Mouse (Mus musculus) limb, embryonic 15.5 days (tissue): Measurements from ENCODE around the gene Raf1. TPM values are rescaled to one million over a fixed set of nuclear protein-coding genes. Genes with fewer than 3 reads are reported as not detected.

ENCODE experiments used
- ATAC-seq: fragments of 200-750 bp; cut with Nextera tagmentation; 2 replicates; pipeline ENCODE4 v1.8.0; 2017; ENCODE audit warnings: low read depth, moderate TSS enrichment; ENCODE audit not compliant: insufficient number of reproducible peaks, low FRiP score, low TSS enrichment
- H3K27ac ChIP-seq: fragments of 300-500 bp; sonication (generic); 2 replicates; pipeline ENCODE4 v1.5.1; 2015; ENCODE audit warnings: moderate library complexity, mild to moderate bottlenecking, inconsistent platforms
- H3K27me3 ChIP-seq: fragments of 300-500 bp; sonication (generic); 2 replicates; pipeline ENCODE4 v1.6.1; 2015; ENCODE audit warnings: inconsistent platforms
- H3K36me3 ChIP-seq: fragments of 300-500 bp; sonication (generic); 2 replicates; pipeline ENCODE4 v1.6.1; 2015; ENCODE audit warnings: inconsistent platforms
- H3K4me1 ChIP-seq: fragments of 300-500 bp; sonication (generic); 2 replicates; pipeline ENCODE4 v1.6.1; 2015; ENCODE audit warnings: inconsistent platforms
- H3K4me2 ChIP-seq: fragments of 300-500 bp; sonication (generic); 2 replicates; pipeline ENCODE4 v1.6.1; 2015; ENCODE audit warnings: mild to moderate bottlenecking, inconsistent platforms
- H3K4me3 ChIP-seq: fragments of 300-500 bp; sonication (generic); 2 replicates; pipeline ENCODE4 v1.5.1; 2015; ENCODE audit warnings: mild to moderate bottlenecking, inconsistent platforms
- H3K9ac ChIP-seq: fragments of 300-500 bp; sonication (generic); 2 replicates; pipeline ENCODE4 v1.6.1; 2015; ENCODE audit warnings: inconsistent platforms
- H3K9me3 ChIP-seq: fragments of 300-500 bp; sonication (generic); 2 replicates; pipeline ENCODE4 v1.6.1; 2016; ENCODE audit warnings: inconsistent platforms
- WGBS: fragments of 180-500 bp; shearing (Covaris S2); methylation state at CpG from one replicate; pipeline ENCODE4 v1.1.7; 2015; 5-methylcytosine and 5-hydroxymethylcytosine counted together
- polyA plus RNA-seq: library from polyadenylated mRNA; unstranded; fragments of >200 nt; fragmentation: Nextera tagmentation; extraction: Ambion mirVana; gene quantifications from 2 replicates; pipeline ENCODE4 v1.2.1, GENCODE M21; 2015

Raf1 gene
- polyA plus RNA-seq: 79.5 and 87.3 TPM in 2 replicates

DNA sequence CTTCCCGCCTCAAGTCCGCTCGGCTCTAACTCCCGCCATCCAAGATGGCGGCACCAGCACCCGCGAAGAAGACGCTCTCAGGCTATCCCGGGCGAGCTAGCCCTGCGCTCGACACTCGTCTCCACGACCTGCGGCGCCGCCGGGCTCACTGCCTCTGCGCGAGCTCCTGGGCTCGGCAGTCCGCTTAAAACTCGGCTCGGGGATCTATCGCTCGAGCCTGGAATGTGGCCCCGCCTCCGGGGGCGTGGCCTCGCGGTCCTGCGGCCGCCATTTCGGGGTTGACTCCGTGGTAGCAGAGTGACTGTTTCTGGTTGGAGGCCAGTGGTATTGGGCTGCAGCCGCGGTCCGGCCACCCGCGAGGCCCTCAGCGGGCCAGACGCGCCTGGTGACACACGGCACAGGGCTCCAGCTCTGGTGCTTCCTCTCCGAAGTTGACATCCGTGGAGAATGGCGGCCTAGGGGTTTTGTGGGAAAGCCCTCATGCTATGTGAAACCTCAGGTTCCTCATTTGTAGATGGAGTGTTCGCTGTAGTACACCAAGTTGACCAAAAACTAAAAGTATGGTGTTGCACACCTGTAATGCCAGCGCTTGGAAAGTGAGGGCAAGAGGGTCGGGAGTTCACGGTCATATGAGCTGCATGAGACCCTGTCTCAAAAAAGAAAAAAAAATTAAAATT lies at the start of gene Raf1:
Gene Raf1 (minus strand): TSS at position 184 of the 677 bp plus-strand sequence.
- peak within 1 kb of the TSS; percentile 100 for H3K9ac ChIP-seq
- WGBS: under 1% methylated on average over 51 of the region's 51 CpGs
- no peaks in the 10 kb centered on the region for H3K9me3 ChIP-seq
- peak within 1 kb of the TSS; percentile 99 for H3K27ac ChIP-seq
- ATAC-seq: peak; percentile 99
- H3K4me3 ChIP-seq: peak within 1 kb of the TSS; percentile 99
- H3K4me2 ChIP-seq: peak within 1 kb of the TSS; percentile 79
- peaks cover 12% of the 10 kb centered on the region for H3K4me1 ChIP-seq
- no peaks in the 10 kb centered on the region for H3K36me3 ChIP-seq
- H3K27me3 ChIP-seq: no peaks in the 10 kb centered on the region

DNA sequence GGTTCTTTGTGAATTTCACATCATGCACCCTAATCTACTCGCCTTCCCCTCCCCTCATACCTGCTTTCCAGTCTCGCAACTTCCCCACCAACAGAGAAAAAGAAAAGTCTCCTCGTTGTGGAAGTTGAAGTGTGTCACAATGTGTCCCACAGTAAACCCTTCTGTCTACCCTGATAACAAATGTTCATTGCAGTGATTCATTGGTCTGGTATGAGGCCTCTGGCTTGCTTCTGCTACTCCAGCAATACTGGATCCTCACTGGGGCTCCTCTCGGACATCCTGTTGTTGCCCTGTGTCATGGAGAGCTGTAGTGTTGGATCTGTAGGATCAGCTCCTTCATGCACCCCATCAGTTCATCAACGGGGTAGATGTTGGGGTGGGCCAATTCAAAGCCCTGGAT lies 45.8 kb upstream of the Raf1 start:
- 72% methylated on average over 5 of the region's 5 CpGs for WGBS
- no peak for ATAC-seq
- no peaks in the 10 kb centered on the region for H3K27me3 ChIP-seq

GRCm38 (mm10) chr6:115717715-115718558 lies 41.5 kb upstream of the Raf1 start:
- H3K9ac ChIP-seq: no peak overlapping the region
- no peak overlapping the region for H3K27ac ChIP-seq
- peaks cover 13% of the 10 kb centered on the region for H3K4me1 ChIP-seq
- H3K27me3 ChIP-seq: no peaks in the 10 kb centered on the region
- H3K36me3 ChIP-seq: no peaks in the 10 kb centered on the region
- H3K4me3 ChIP-seq: peak overlapping the region; percentile 10
- WGBS: 2% methylated on average over 15 of the region's 15 CpGs
- no peaks in the 10 kb centered on the region for H3K9me3 ChIP-seq
- ATAC-seq: peak; percentile 69
- H3K4me2 ChIP-seq: peak overlapping the region; percentile 34

More for the DNA sequence above, 45.8 kb upstream of the Raf1 start:
- no peak overlapping the region for H3K4me3 ChIP-seq
- no peak overlapping the region for H3K27ac ChIP-seq
- H3K4me1 ChIP-seq: peaks cover 10% of the 10 kb centered on the region
- no peaks in the 10 kb centered on the region for H3K36me3 ChIP-seq
- H3K9ac ChIP-seq: no peak overlapping the region
- no peaks in the 10 kb centered on the region for H3K9me3 ChIP-seq
- no peak overlapping the region for H3K4me2 ChIP-seq

DNA sequence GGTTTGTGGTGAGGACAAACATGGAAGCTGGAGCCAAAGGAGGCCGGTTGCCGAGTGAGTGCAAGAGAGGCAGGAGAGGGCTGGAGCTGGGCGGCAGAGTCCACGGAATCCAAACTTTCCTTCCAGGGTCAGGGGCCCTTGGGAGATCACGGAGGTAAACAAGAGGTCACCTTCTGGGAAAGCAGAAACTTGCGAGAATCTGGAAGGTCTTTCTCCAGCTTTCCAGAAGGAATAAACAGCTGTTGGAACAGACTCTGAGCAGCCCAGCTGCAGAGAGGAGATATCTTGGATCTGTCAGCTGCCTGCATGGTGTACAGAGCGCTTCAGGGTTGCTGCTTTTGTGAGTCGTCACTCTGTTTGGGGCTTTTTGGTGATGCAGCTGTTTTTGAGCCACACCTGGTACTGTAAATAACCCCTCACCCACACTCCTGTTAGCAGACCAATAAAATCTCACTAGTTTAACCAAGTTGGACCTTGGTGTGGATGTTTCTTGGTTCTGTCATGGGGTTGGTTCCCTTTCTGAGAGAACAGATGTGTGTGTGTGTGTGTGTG lies 40.7 kb upstream of the Raf1 start:
- H3K27me3 ChIP-seq: no peaks in the 10 kb centered on the region
- no peak overlapping the region for H3K9ac ChIP-seq
- 10% methylated on average over 8 of the region's 8 CpGs for WGBS

DNA sequence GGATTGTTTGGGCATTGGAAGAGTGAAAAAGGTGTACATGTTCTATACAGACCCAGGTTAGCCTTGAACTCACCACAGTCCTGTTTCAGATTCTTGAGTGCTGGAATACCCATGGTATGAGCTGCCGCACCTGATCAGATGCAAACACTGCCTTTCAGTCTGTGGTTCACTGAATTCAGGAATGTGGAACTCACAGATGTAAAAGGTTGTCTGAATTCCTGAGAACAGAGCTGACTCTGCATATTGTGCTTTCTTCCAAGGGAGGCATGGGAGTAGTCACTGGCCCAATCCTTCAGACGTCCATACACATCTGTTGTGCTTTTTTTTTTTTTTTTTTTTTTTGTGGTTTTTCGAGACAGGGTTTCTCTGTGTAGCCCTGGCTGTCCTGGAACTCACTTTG lies 34.8 kb upstream of the Raf1 start:
- Histone ChIP-seq H3K9ac (no peak overlapping the region), H3K36me3 (no peaks in the 10 kb centered on the region), H3K4me3 (no peak overlapping the region), H3K4me2 (no peak overlapping the region), H3K9me3 (no peaks in the 10 kb centered on the region), H3K27ac (no peak overlapping the region), H3K27me3 (no peaks in the 10 kb centered on the region), H3K4me1 (no peaks in the 10 kb centered on the region)
- no peak for ATAC-seq
- WGBS: 71% methylated on average over 3 of the region's 3 CpGs

More for the DNA sequence above, 40.7 kb upstream of the Raf1 start:
- Histone ChIP-seq H3K36me3 (no peaks in the 10 kb centered on the region), H3K4me1 (peaks cover 13% of the 10 kb centered on the region), H3K27ac (peak overlapping the region; percentile 35; the same call in 1 of the 2 replicates), H3K4me3 (no peak overlapping the region), H3K9me3 (no peaks in the 10 kb centered on the region), H3K4me2 (peak overlapping the region; percentile 17; the same call in 1 of the 2 replicates)
- ATAC-seq: peak; percentile 47; the same call in 1 of the 2 replicates

DNA sequence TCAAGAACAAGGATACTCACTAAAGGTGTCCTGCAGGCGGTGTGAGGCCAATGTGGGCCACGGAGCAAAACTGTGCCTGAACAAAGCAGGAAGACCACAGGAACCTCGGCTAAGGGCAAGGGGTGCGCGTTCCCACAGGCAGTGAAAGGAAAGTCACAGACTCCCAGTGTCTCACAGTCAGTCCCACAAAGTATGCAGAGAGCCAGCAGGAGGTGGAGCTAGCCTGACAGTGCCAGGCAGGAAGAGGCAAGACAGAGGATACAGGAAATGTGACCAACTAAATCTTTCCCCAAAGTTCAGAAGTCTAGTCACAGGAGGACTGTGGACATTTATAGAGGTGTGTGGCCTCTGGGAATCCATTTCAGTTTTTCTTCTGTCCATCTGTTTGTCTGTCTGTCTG lies 26.5 kb upstream of the Raf1 start:
- no peaks in the 10 kb centered on the region for H3K27me3 ChIP-seq
- no peaks in the 10 kb centered on the region for H3K9me3 ChIP-seq
- H3K36me3 ChIP-seq: no peaks in the 10 kb centered on the region
- ATAC-seq: no peak
- H3K4me3 ChIP-seq: no peak overlapping the region
- WGBS: 80% methylated on average over 5 of the region's 5 CpGs
- peaks cover 3% of the 10 kb centered on the region for H3K4me1 ChIP-seq
- H3K27ac ChIP-seq: no peak overlapping the region
- H3K4me2 ChIP-seq: no peak overlapping the region
- H3K9ac ChIP-seq: no peak overlapping the region

- H3K9ac ChIP-seq: no peak overlapping the region
- WGBS: 54% methylated on average over 11 of the region's 11 CpGs
- no peak overlapping the region for H3K4me3 ChIP-seq
- H3K4me1 ChIP-seq: peaks cover 5% of the 10 kb centered on the region
- H3K27ac ChIP-seq: no peak overlapping the region
- no peaks in the 10 kb centered on the region for H3K9me3 ChIP-seq
- no peaks in the 10 kb centered on the region for H3K36me3 ChIP-seq
- no peaks in the 10 kb centered on the region for H3K27me3 ChIP-seq
- ATAC-seq: no peak
- H3K4me2 ChIP-seq: no peak overlapping the region
Measured at GRCm38 (mm10) chr6:115701302-115701701, 24.9 kb upstream of the Raf1 start.

DNA sequence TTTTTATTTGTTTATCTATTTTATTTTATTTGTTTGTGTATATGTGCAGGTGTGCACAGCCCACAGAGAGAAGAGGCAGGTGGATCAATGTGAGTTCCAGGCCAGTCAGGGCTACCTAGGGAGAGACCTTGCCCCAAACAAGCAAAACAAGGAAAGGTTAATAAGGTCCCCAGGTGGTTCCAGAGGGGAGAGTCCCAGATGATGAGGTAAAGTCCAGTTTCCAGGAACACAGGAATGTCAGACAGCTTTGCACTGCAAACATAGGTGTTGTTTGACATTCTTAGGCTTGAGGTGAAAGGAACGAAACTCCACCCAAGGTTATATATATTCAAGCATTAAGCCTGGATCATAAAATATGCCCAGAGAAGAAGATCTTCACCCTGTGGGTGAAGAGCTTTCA lies 24.3 kb upstream of the Raf1 start:
- no peak overlapping the region for H3K4me3 ChIP-seq
- 89% methylated on average over 1 of the region's 1 CpGs for whole genome bisulfite sequencing

DNA sequence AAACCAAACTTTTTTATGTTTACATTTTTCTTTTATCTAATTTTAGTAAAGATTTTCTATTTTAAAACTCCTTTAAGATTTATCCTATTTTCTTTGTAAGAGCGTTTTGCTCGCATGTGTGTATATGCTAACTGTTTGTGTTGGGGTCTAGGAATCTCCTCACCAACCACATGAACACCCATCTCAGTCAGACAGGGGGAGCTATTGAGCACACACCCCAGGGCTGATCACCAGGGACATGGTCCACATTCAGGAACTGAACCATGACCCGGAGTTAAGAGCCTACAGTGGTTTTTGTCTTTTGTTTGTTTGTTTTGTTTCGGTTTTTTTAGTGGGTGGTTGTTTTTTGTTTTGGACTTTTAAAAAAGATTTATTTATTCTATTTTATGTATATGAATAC lies 22.3 kb upstream of the Raf1 start:
- Histone ChIP-seq H3K27me3 (no peaks in the 10 kb centered on the region), H3K4me1 (peaks cover 16% of the 10 kb centered on the region), H3K36me3 (no peaks in the 10 kb centered on the region), H3K4me2 (no peak overlapping the region), H3K9me3 (no peaks in the 10 kb centered on the region), H3K9ac (no peak overlapping the region), H3K27ac (no peak overlapping the region), H3K4me3 (no peak overlapping the region)
- 84% methylated on average over 4 of the region's 4 CpGs for WGBS
- no peak for ATAC-seq

More for the DNA sequence above, 24.3 kb upstream of the Raf1 start:
- H3K27ac ChIP-seq: no peak overlapping the region
- peaks cover 5% of the 10 kb centered on the region for H3K4me1 ChIP-seq
- H3K9me3 ChIP-seq: no peaks in the 10 kb centered on the region
- H3K36me3 ChIP-seq: no peaks in the 10 kb centered on the region
- no peak overlapping the region for H3K4me2 ChIP-seq
- H3K27me3 ChIP-seq: no peaks in the 10 kb centered on the region
- no peak for ATAC-seq
- H3K9ac ChIP-seq: no peak overlapping the region

DNA sequence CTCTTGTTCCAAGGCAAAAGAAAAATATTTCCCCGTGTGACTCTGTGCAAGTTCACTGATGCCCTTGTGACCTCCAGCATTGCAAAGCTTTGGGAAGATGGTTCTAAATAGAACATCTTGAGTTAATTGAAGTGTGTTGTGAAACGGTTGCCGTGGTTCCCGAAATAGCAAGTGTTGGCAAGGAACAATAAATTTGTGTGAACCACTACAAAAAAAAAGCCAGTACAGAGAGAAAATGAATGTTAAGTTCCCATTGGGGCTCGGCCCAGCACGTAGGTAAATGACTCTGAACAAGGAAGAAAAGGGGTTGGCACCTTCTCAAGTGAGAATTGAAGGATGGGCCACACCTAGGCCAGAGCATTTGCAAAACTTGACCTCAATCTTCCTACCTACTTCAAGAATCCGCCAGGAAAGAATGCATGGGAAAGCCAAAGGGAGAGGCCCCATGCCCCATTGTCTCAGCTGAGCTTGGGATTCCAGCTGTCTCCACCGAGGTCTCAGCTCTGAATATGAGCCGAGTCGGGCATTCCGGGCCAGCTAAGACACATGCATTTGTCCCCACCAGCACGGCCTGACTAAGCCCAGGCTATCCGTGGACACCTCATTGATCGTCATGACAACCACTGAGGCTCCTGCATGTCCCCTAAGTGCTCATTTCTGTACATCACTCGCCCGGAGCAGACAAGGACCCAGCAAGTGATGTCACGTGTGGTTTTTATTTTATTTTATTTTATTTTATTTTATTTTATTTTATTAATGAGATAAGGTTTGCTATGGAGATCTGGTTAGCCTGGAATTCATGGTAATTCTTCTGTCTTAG lies 21.5 kb upstream of the Raf1 start:
- Histone ChIP-seq H3K27me3 (no peaks in the 10 kb centered on the region), H3K4me2 (no peak overlapping the region), H3K27ac (peak overlapping the region; percentile 23), H3K36me3 (no peaks in the 10 kb centered on the region), H3K4me3 (no peak overlapping the region), H3K9me3 (no peaks in the 10 kb centered on the region), H3K9ac (no peak overlapping the region), H3K4me1 (peaks cover 16% of the 10 kb centered on the region)
- WGBS: 63% methylated on average over 17 of the region's 17 CpGs
- ATAC-seq: no peak

DNA sequence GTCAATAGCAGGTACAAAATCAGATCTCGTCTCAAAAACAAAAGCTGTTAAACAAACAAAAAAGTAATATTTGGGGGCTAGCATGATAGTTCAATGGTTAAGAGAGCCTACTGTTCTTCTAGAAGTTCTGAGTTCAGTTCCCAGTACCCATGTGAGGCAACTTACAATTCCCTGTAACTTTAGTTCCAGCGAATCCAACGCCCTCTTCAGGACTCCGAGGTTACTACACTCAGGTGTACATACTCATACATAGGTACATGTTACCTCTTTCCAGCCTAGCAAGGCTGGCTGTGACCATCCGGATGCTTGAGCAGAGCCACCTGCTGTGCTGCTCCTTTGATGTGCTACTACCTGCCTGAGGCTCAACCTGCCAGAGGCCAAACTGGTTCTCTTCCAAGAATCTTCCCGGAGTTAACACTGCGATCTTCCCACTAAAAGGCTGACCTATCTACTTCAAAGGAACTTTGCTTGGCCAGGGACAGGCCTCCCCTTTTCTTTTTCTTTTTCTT lies 20.3 kb upstream of the Raf1 start:
- WGBS: 78% methylated on average over 7 of the region's 7 CpGs
- H3K4me2 ChIP-seq: no peak overlapping the region

More for the DNA sequence above, 20.3 kb upstream of the Raf1 start:
- peaks cover 16% of the 10 kb centered on the region for H3K4me1 ChIP-seq
- H3K9me3 ChIP-seq: no peaks in the 10 kb centered on the region
- H3K27ac ChIP-seq: no peak overlapping the region
- H3K4me3 ChIP-seq: no peak overlapping the region
- H3K36me3 ChIP-seq: no peaks in the 10 kb centered on the region
- no peak overlapping the region for H3K9ac ChIP-seq
- ATAC-seq: no peak
- H3K27me3 ChIP-seq: no peaks in the 10 kb centered on the region
